Mouse (Mus musculus) small intestine, adult 2 months (tissue): Measurements from ENCODE around the gene Cmtm2a.
"Not testable (repeated sequence)": the region's sequence is repeated elsewhere in the genome, so short reads cannot be mapped to it uniquely, and the experiment has no call there.

ENCODE experiments used
- CTCF ChIP-seq: fragments of 200-500 bp; IDR thresholded peaks from 2 replicates; pipeline ENCODE4 v1.5.1; 2012; ENCODE audit warnings: low read depth, mild to moderate bottlenecking, control low read depth, inconsistent platforms, low read length, moderate library complexity, mixed read lengths; ENCODE audit not compliant: insufficient replicate concordance, insufficient read length; ENCODE audit errors: extremely low read depth
- POLR2A ChIP-seq: fragments of 200-500 bp; IDR thresholded peaks from 2 replicates; pipeline ENCODE4 v1.6.1; 2012; ENCODE audit warnings: low read depth, mild to moderate bottlenecking, control low read depth, inconsistent platforms, low read length, moderate library complexity

- TF ChIP-seq POLR2A, CTCF: not testable (repeated sequence)
Measured at GRCm38 (mm10) chr8:104301577-104301976, 8.6 kb upstream of the Cmtm2a start.
